Mouse (Mus musculus) kidney, embryonic 16.5 days (tissue): ENCODE measurements around the gene Rara. TPM values are rescaled to one million over a fixed set of nuclear protein-coding genes. Genes with fewer than 3 reads are reported as not detected.

Experiments used
- ATAC-seq: fragments of 200-750 bp; cut with Nextera tagmentation; 2 replicates; pipeline ENCODE4 v1.8.0; 2017; ENCODE audit warnings: moderate TSS enrichment; ENCODE audit not compliant: low FRiP score, low TSS enrichment
- H3K27ac ChIP-seq: fragments of 300-500 bp; sonication (generic); 2 replicates; pipeline ENCODE4 v1.5.1; 2014; ENCODE audit warnings: low read length
- H3K27me3 ChIP-seq: fragments of 300-500 bp; sonication (generic); 2 replicates; pipeline ENCODE4 v1.6.1; 2014; ENCODE audit warnings: low read length, control low read depth, mixed read lengths; ENCODE audit not compliant: insufficient read depth
- H3K36me3 ChIP-seq: fragments of 300-500 bp; sonication (generic); 2 replicates; pipeline ENCODE4 v1.6.1; 2014; ENCODE audit warnings: low read length, control low read depth, mixed read lengths; ENCODE audit not compliant: insufficient read depth
- H3K4me1 ChIP-seq: fragments of 300-500 bp; sonication (generic); 2 replicates; pipeline ENCODE4 v1.6.1; 2014; ENCODE audit warnings: low read length, control low read depth, mixed read lengths; ENCODE audit not compliant: insufficient read depth
- H3K4me2 ChIP-seq: fragments of 300-500 bp; sonication (generic); replicated peaks from 2 replicates; pipeline ENCODE4 v1.6.1; 2014; ENCODE audit warnings: low read depth, low read length
- H3K4me3 ChIP-seq: fragments of 300-500 bp; sonication (generic); 2 replicates; pipeline ENCODE4 v1.5.1; 2014; ENCODE audit warnings: mild to moderate bottlenecking, low read length
- H3K9ac ChIP-seq: fragments of 300-500 bp; sonication (generic); replicated peaks from 2 replicates; pipeline ENCODE4 v1.6.1; 2014; ENCODE audit warnings: low read length
- H3K9me3 ChIP-seq: fragments of 300-500 bp; sonication (generic); 2 replicates; pipeline ENCODE4 v1.6.1; 2016; ENCODE audit warnings: low read length, control low read depth
- WGBS: fragments of 180-500 bp; shearing (Covaris S2); extraction: QIAGEN DNeasy Blood & Tissue Kit; methylation state at CpG from one replicate; pipeline ENCODE4 v1.1.7; 2014; 5-methylcytosine and 5-hydroxymethylcytosine counted together
- polyA plus RNA-seq: library from polyadenylated mRNA; unstranded; fragments of >200 nt; fragmentation: Nextera tagmentation; extraction: Ambion mirVana; gene quantifications from 2 replicates; pipeline ENCODE4 v1.2.1, GENCODE M21; 2015

Rara gene
- polyA plus RNA-seq, 1 experiment from 2014 or later: 31.4 TPM

DNA sequence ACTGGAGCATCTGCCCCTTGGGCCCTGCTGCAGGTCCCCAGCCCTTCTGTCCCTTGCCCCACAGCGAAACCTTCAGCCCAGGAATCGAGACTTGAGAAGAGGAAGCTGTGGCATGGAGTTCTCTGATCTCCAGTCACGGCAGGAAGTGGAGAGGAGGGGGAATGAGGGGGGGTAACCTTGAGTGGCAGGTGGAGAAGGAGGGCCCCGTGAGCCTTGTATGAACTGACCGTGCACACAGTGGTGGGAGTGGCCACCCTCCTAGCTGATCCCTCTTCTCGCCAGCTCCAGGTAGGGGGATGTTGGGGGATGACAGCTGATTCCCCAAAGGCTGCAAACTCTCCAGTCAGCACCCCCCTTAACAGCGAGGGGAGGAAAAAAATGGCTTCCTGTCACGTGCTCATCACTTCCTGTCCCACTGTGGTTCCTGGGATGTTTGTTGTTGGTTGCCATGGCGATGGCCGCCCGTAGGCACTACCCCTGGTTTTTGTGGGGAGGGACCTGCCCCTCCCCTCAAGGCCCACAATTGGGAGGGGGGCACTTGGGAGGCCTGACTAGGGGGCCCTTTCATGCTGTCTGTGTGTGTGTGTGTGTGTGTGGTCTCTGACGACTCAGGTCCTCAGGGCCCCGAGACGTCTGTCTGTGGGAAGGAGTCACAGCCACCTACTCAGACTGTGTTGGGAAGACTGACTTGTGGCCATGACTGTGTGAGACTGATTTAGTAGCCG is 14.4 kb downstream of the Rara start:
- WGBS: 2% methylated on average over 15 of the region's 15 CpGs
- H3K4me2 ChIP-seq: peak overlapping the region; percentile 92
- peaks cover 79% of the 10 kb centered on the region for H3K4me1 ChIP-seq
- no peaks in the 10 kb centered on the region for H3K36me3 ChIP-seq
- no peaks in the 10 kb centered on the region for H3K27me3 ChIP-seq
- peak; percentile 20 for ATAC-seq
- H3K4me3 ChIP-seq: peak overlapping the region; percentile 43
- H3K27ac ChIP-seq: peak overlapping the region; percentile 98
- peak overlapping the region; percentile 70 for H3K9ac ChIP-seq
- H3K9me3 ChIP-seq: no peaks in the 10 kb centered on the region

DNA sequence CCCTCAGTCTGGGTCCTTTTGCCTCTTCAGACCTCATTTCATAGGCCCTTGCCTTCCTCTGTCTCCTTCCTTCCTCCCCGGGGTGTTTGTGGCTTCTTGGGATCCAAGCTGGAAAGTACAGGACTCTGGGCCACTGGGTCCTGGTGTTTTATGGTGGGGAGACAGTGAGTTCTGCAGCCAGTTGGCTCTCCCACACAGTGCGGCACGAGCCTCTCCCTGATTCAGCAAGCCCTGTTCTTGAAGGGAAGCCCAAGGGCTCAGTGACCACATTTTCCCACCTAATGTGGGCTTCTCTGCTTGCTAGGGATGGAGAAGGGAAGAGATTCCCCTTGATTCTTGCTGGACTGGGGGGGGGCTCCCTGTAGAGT is 14.9 kb downstream of the Rara start:
- no peaks in the 10 kb centered on the region for H3K27me3 ChIP-seq
- peak overlapping the region; percentile 92 for H3K4me2 ChIP-seq
- no peaks in the 10 kb centered on the region for H3K36me3 ChIP-seq
- no peaks in the 10 kb centered on the region for H3K9me3 ChIP-seq
- 17% methylated on average over 3 of the region's 3 CpGs for WGBS
- H3K27ac ChIP-seq: peak overlapping the region; percentile 98
- H3K4me1 ChIP-seq: peaks cover 85% of the 10 kb centered on the region
- peak overlapping the region; percentile 43 for H3K4me3 ChIP-seq
- ATAC-seq: 0 out of 2 replicates have a peak, but pooled peaks have one; percentile 1
- peak overlapping the region; percentile 70 for H3K9ac ChIP-seq

DNA sequence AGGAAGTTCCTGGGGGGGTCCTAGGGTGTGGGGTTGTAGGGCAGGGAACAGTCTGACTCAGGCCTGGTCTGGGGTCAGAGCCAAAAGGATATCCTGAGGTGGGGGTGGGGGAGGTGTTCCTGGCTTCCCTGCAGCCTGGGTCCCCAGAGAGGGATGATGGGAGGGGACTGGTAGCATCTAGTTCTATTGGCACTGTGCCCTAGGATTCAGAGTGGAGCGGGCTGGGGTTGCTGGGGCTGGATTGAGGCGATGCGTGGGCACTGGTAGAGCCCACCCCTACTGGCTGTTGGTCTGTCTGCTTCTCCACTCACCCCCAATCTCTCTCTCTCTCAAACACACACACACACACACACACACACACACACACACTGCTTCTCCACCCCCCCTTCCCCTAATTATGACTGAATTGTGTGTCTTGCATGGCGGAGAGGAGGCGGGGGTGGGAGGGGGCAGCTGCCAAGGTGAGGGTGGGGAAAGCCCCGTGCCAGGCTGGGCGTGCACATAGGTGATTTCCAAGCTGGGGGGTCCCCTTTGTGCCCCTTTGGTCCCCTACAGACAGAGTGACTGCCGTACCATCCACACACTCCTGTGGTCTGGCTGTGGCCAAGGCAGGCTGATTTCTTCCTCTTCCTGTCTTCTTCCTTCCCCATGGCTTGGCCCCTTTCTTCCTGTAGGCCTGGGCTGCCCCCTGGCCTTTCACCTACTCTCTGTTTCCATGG is 15.5 kb downstream of the Rara start:
- Histone ChIP-seq H3K4me2 (peak overlapping the region; percentile 92), H3K9ac (peak overlapping the region; percentile 70), H3K27me3 (no peaks in the 10 kb centered on the region), H3K4me1 (peaks cover 87% of the 10 kb centered on the region), H3K4me3 (no peak overlapping the region), H3K9me3 (no peaks in the 10 kb centered on the region), H3K36me3 (no peaks in the 10 kb centered on the region), H3K27ac (peak overlapping the region; percentile 98)
- peak; percentile 33 for ATAC-seq
- WGBS: 66% methylated on average over 8 of the region's 8 CpGs

DNA sequence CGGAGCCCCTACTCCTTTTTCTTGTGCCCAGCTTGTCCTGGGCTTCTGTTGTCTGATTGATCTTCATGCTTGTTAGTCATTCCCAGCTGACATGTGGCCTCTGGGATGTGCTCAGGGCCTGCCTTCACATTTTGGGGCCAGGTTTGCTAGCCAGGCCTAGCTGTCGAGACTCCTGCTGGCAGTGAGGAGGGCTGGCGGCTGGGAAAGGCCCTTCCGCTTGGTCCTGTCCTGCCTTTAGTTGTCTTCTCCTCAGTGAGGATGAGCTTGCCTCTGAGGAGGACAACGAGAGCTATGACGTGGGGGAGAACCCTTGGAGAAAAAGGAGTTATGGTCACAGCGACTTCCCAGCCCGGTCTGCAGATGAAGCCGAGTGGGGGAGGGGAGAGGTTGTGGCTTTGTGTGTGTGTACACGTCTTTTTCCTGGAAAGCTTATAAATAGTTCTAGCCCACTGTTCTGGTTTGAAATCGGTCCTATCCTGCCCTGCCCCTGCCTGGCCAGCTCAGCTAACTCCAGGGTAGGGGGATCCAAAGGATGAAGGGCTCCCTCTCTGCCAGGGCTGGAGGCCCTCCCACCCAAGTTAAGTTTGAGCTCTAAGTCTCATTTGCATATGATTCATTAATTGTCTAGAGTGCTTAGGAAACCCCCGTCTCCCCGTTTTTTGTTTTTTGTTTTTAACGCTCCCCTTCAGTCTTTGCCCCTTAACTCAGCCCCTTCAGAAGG is 16.3 kb downstream of the Rara start:
- Histone ChIP-seq H3K4me3 (no peak overlapping the region), H3K27ac (peak overlapping the region; percentile 98), H3K9me3 (no peaks in the 10 kb centered on the region), H3K36me3 (no peaks in the 10 kb centered on the region), H3K27me3 (no peaks in the 10 kb centered on the region), H3K9ac (peak overlapping the region; percentile 47), H3K4me2 (peak overlapping the region; percentile 92), H3K4me1 (peaks cover 80% of the 10 kb centered on the region)
- WGBS: 33% methylated on average over 14 of the region's 14 CpGs
- no peak for ATAC-seq

DNA sequence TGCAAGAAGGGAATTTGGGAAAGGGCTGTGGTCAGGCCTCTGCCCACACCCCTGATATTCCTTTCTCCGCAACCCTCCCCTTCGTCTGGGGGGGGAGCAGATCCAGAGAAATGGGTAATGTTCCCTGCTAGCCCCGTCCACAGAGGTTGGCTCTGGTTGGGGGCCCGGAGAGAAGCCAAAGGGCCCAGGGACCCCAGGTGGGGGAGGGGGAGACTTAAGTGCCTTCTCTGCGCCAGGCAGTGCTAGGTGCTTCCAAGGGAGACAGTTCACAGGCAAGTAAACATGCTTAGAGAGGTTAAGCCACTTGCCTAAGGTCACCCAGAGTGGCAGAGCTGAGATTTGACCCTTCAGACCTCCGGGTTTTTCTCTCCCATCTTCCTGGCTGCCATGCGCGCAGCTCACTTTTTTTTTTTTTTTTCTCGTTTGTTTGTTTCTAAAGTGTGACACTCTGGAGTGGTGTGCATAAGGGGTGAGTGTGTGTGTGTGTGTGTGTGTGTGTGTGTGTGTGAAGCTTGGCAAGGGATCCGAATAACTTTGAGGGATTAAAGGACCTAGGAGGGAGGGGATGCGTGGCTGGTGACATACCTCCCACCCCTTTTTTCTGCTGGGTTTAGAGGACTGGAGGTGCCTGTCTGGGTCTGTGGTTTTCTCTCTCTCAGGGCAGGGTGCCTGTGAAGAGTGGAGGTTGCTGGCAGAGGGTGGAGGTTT is 17.4 kb downstream of the Rara start:
- Histone ChIP-seq H3K36me3 (0 out of 2 replicates have a peak, but pooled peaks cover under 1% of the 10 kb centered on the region), H3K9ac (peak overlapping the region; percentile 47; the same call in 1 of the 2 replicates), H3K4me2 (no peak overlapping the region), H3K27ac (peak overlapping the region; percentile 98; the same call in 1 of the 2 replicates), H3K4me1 (peaks cover 77% of the 10 kb centered on the region), H3K4me3 (no peak overlapping the region), H3K9me3 (no peaks in the 10 kb centered on the region), H3K27me3 (no peaks in the 10 kb centered on the region)
- ATAC-seq: no peak
- 42% methylated on average over 11 of the region's 11 CpGs for WGBS

DNA sequence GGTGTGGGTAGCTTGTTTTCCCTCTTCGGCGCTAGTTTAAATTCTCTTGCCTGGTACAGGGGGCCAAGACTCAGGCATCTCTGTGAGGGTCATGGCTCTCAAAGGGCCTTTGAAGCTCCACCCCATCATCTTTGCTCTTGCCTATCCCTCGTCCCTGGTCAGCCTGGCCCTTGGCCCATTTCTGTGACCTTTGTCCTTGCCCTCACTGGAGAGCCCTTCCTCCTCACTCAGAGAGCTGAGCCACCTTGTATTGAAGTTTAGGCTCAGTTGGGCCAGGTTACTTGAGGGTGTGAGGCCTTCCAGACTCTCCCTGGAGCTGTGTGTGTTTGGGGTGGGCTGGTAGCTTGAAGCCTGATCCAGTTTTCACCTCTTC is 18.0 kb downstream of the Rara start:
- WGBS: 68% methylated on average over 3 of the region's 3 CpGs
- no peaks in the 10 kb centered on the region for H3K9me3 ChIP-seq
- H3K4me1 ChIP-seq: peaks cover 77% of the 10 kb centered on the region
- no peak overlapping the region for H3K4me3 ChIP-seq
- ATAC-seq: no peak
- no peak overlapping the region for H3K4me2 ChIP-seq
- peaks cover 6% of the 10 kb centered on the region; the same call in 1 of the 2 replicates for H3K36me3 ChIP-seq
- H3K9ac ChIP-seq: 0 out of 2 replicates have a peak overlapping the region, but pooled peaks have one; percentile 4
- H3K27me3 ChIP-seq: no peaks in the 10 kb centered on the region
- 0 out of 2 replicates have a peak overlapping the region, but pooled peaks have one; percentile 23 for H3K27ac ChIP-seq

DNA sequence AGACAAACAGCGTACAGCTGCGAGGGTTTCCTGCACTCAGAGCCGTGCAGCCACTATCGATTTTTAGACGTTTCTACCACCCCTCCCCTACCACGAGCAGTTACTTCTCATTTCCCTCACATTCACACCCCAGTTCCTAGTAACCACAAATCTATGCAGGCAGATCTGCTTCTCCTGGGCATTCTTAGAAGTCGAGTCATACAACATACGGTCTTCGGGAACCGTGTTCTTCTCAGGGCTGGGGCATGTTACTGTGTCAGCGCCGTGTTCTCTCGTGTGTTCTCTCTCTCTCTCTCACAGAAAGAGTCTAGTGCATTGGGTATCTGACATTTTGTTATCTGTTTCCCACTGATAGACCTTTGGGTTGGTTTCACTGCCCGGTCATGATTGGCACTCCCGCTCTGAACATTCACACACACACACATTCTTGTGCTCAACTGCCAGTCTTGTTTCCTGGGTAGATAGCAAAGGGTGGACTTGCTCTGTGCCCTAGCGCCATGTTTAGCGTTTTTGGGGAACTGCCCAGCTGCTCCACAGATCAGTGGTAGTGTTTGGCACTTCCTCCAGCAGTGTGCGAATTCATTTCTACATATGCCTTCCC is 20.5 kb downstream of the Rara start:
- H3K9me3 ChIP-seq: no peaks in the 10 kb centered on the region
- H3K4me3 ChIP-seq: no peak overlapping the region
- 65% methylated on average over 18 of the region's 18 CpGs for WGBS
- H3K27ac ChIP-seq: no peak overlapping the region
- no peak overlapping the region for H3K4me2 ChIP-seq
- H3K36me3 ChIP-seq: peaks cover 14% of the 10 kb centered on the region; the same call in 1 of the 2 replicates
- no peaks in the 10 kb centered on the region for H3K27me3 ChIP-seq
- peaks cover 71% of the 10 kb centered on the region for H3K4me1 ChIP-seq
- ATAC-seq: no peak
- H3K9ac ChIP-seq: no peak overlapping the region

DNA sequence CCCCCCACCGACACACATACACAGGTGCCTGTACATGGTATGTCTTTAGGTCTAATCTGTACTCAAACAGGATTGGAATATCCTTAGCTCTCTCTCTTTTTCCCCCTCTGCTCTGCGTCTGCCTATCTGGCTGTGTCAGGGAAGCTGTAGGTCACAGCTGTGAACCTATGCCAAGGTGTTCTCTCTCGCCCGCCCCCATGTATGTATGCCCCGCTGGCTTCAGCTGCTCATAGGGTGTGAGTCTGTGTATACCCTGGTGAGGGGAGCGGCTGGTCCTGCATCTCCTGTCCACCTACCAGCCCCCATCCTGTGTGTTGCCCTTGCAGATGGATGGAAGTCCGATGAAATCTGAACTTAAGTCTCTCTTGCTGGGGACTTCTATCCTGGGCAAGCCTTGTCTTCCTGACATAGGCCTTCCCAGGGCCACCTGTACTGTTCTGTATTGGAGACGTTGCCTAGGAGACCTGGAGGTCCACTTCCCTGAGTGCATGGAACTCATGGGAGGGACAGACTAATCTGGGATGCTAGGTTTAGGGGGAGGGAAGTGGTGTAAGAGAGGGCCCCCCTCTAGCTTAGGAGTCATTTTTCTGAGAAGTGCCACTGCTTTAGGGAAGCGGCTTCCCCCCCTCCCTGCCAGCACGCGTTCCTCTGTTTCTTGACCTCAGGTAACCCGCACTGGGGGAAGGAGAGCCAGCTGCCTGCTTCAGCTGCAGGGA is 21.8 kb downstream of the Rara start:
- no peak overlapping the region for H3K4me2 ChIP-seq
- no peaks in the 10 kb centered on the region for H3K9me3 ChIP-seq
- ATAC-seq: no peak
- H3K9ac ChIP-seq: no peak overlapping the region; the same call in 1 of the 2 replicates
- WGBS: 77% methylated on average over 12 of the region's 12 CpGs
- H3K27ac ChIP-seq: no peak overlapping the region
- no peaks in the 10 kb centered on the region for H3K27me3 ChIP-seq
- peaks cover 14% of the 10 kb centered on the region; the same call in 1 of the 2 replicates for H3K36me3 ChIP-seq
- H3K4me1 ChIP-seq: peaks cover 71% of the 10 kb centered on the region
- no peak overlapping the region for H3K4me3 ChIP-seq
